Mouse (Mus musculus): ENCODE measurements around the gene Prepl.

- TF ChIP-seq CTCF (IDR thresholded peaks at IDR 0.05) (no peak), EP300 (IDR thresholded peaks at IDR 0.05) (no peak)
These were observed 4.7 kb downstream of the Prepl start for GRCm38 (mm10) chr17:85085335-85085734.

Measured in lung, postnatal 0 days (tissue).